Mouse (Mus musculus) embryonic stem cell, embryonic (primary cell): ENCODE data around the gene 4930512M02Rik.
"Not testable (repeated sequence)": the region's sequence is repeated elsewhere in the genome, so short reads cannot be mapped to it uniquely, and the experiment has no call there.

Experiments used
- CTCF ChIA-PET, 4 experiments: fragments of 300-600 bp in 2 of 4; fragments of 350-600 bp in 2 of 4; sonication (Branson Sonifier 250); formaldehyde crosslinking; loops; one replicate each; lab custom pipeline; 2022; ENCODE audit warnings: inconsistent platforms in 2 of 4; lab: Charles Lee
- POLR2A ChIA-PET, 4 experiments: fragments of 300-600 bp in 2 of 4; fragments of 350-600 bp in 2 of 4; sonication (Branson Sonifier 250); formaldehyde crosslinking; loops; one replicate each; lab custom pipeline; 2022; ENCODE audit warnings: antibody characterized with exemption in 4 of 4, inconsistent platforms in 1 of 4; lab: Charles Lee

4930512M02Rik gene

DNA sequence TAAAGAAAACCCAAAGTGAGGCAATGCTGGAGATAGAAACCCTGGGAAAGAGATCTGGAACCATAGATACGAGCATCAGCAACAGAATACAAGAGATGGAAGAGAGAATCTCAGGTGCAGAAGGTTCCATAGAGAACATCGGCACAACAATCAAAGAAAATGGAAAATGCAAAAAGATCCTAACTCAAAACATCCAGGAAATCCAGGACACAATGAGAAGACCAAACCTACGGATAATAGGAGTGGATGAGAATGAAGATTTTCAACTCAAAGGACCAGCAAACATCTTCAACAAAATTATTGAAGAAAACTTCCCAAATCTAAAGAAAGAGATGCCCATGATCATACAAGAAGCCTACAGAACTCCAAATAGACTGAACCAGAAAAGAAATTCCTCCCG is at the start of gene 4930512M02Rik:
Gene 4930512M02Rik (minus strand): TSS at position 101 of the 400 bp plus-strand sequence.
- POLR2A ChIA-PET, CTCF ChIA-PET: not testable (repeated sequence)

DNA sequence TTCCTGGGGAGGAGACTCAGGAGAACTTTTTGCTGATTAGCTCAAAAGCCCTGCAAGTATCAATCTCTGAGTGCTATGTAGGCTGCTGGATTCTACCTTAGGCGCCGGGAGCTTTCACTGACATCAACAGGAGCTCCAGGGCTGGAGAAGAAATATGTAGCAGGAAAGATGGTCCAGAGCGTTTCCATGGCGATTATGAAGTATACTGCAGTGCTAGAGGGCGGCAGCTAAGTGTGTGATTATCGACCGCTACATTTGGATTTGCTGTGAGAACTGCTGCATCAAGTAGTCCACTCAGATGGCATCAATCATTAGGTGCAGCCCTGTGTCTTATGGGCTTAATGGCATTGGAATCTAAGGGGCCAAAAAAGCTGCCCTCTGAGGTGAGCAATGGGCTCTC is 49.5 kb upstream of the 4930512M02Rik start:
- ChIA-PET CTCF (no interaction called here), POLR2A (interaction anchor here in 2 of 4 experiments (0.6 to 1.5 kb wide), 2 partner anchors 21 to 132 kb away, joined by 3 to 4 read pairs; no protein-coding TSS in a partner anchor)

DNA sequence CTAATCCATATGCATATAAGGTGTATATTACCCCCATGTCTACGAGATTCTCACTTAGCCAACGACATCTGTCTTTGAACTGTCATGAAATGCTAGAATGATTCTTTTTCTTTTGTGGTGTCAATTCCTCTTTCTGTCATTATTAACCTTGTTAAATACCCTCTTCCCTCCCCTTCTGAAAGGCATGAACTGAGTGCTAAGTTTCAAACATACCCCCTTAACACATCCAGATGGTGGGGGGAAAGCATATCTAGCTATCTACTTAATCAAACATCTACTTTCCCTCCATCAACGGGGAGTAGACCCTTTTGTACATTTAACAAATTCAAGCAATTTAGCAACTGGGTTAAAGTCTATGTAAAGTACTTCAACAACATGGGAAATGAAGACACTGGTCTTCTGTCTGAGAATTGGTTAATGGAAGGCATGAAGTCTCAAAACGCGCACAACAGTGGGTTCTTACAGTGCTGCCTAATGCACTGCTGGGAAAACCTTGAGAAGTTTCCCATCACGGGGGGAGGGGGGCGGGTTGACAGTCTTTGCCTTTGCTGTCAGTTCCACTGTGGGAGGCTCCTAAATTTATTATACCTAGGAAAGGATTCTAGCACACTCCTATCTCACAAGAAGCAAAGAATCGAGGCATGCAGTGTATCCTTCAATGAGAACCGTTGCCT is 48.6 kb upstream of the 4930512M02Rik start:
- POLR2A ChIA-PET = interaction anchor here in 2 of 4 experiments (0.6 to 1.5 kb wide), 2 partner anchors 22 to 133 kb away, joined by 3 to 4 read pairs; no protein-coding TSS in a partner anchor
- CTCF ChIA-PET = no interaction called here

DNA sequence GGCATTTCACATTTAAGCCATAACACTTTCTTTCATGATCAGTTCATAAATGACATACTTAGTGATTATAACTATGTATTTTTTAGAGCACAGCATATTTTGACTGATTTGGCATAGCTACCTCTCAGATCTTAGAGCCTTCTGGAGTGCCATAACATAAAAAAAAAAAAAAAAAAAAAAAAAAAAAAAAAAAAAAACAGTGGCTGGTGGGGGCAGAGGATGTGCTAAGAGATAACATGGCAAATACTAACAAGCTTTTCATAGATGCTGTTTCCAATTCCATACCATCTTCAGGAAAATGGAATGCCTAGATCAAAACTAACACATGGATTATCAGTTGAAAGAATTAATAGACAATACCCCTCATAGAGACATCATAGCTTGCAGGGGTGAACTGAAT is 47.4 kb upstream of the 4930512M02Rik start:
- CTCF ChIA-PET = interaction anchor here in 1 of 4 experiments (0.6 kb wide), 1 partner anchor 144 kb away, joined by 3 read pairs; no protein-coding TSS in a partner anchor
- POLR2A ChIA-PET = interaction anchor here in 1 of 4 experiments (0.6 kb wide), 1 partner anchor 164 kb away, joined by 3 read pairs; no protein-coding TSS in a partner anchor

DNA sequence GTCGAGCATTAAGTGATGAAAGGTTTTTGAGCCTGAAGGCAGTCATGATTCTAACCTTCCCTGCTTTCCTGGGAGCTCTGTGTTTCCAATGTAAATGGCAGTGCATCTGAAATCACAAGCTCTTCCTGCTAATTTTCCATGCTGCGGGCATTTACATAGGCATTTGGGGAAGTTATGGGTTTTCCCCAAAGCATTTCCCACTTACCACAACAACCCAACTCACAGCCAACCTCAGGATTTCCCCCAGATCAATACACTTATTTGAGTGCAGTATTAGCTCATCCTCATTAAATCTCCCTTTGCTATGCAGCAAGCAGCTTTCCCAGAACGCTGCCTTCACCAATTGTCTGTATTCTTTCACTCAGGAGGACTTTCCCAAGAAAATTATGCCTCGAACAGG is 45.3 kb upstream of the 4930512M02Rik start:
- ChIA-PET POLR2A (no interaction called here), CTCF (no interaction called here)

DNA sequence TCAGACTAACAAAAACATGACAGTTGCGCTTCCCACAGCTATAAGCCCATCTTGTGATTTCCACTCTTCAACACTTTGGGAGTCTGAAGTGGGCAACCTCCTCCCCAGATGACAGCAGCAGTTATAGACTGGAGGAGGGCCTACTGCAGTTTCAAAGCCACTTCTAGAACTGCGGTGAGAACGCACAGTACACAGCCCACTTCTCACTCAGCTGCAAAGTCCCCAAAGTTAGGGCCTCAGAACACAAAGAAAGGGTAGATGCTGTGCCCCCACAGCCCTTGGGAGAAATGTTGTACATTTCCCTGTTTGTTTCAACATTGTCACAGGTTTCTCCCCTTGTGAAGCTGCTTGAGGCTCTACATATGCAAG is 40.3 kb upstream of the 4930512M02Rik start:
- POLR2A ChIA-PET = no interaction called here
- CTCF ChIA-PET = no interaction called here

- POLR2A ChIA-PET = interaction anchor here in 1 of 4 experiments (0.7 kb wide), 1 partner anchor 134 kb away, joined by 4 read pairs; no protein-coding TSS in a partner anchor
- CTCF ChIA-PET = no interaction called here
Measured at GRCm38 (mm10) chr11:11667254-11667921, 39.8 kb upstream of the 4930512M02Rik start.

DNA sequence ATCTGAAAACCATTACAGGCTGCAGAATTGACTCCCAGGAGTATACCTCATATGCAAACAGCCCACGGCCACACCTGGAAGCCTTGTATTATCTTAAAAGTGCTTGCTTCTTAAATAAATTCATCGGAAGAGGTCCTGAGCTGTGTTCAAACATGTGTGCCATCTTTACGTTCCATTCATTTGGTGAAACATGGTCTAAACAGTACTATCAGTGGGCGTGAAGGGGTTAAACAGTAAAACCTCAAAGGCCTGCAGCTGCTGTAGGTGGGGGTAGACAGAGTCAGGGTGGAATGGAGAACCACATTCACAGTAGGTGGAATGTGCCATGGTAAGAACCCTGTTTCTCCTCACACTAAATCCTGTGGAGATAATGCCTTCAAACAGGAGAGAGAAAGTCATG is 33.0 kb upstream of the 4930512M02Rik start:
- ChIA-PET POLR2A (no interaction called here), CTCF (interaction anchor here in 1 of 4 experiments (1.7 kb wide), 1 partner anchor 128 kb away, joined by 4 read pairs; no protein-coding TSS in a partner anchor)

DNA sequence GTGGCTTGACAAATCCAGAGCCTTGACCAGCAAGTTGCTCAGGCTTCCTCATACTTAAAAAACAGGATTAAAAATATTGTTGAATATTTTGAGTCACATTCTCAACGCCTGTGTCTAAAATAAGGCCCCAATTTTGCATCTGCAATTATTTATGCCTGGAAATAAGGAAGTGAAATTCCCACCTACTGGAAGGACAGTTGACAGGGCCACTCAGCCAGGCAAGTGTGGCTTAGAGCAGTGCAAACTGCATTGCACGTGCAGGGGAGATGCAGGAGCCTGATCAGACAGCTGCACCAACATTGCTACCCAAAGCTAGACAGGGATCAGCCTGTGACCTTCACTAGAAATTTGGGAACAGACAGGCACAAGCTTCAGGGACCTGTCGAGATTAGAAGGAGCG is 31.2 kb upstream of the 4930512M02Rik start:
- CTCF ChIA-PET = no interaction called here
- POLR2A ChIA-PET = interaction anchor here in 1 of 4 experiments (0.6 kb wide), 1 partner anchor 154 kb away, joined by 4 read pairs; no protein-coding TSS in a partner anchor

- POLR2A ChIA-PET = no interaction called here
- CTCF ChIA-PET = no interaction called here
Measured at GRCm38 (mm10) chr11:11657634-11658033, 30.0 kb upstream of the 4930512M02Rik start.

DNA sequence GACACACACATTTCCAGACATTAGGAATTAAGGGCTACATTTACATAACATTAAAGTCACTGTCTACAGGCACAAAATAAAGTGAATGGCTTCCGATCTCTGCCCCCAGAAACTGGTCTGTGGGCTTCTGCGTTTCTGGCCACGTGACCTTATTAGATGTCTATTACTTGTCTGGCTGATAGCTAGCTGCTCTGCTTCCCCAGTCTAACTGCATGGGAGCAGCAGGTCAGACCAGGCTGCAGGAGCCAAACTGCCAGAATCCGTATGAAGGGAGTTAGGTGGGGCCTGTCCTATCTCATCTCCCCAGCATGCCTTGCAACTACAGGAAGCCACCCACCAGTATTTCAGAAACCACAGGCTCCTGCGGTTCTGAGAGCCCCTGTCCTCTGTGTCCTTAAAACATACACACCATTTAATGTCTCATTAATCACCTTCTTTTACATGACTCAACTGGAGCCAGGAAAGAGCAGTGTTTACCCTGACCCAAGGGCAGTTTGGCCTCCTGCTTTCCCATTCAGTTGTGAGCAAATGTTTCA is 29.4 kb upstream of the 4930512M02Rik start:
- CTCF ChIA-PET = interaction anchor here in 2 of 4 experiments (0.6 kb wide), 2 partner anchors 69 to 195 kb away, joined by 4 to 6 read pairs; partner anchors contain the start of genes Spata48 (in 1 of the 2) and Zpbp (in 1 of the 2)
- POLR2A ChIA-PET = interaction anchor here in 1 of 4 experiments (0.7 kb wide), 1 partner anchor 1197 kb away, joined by 5 read pairs; no protein-coding TSS in a partner anchor

DNA sequence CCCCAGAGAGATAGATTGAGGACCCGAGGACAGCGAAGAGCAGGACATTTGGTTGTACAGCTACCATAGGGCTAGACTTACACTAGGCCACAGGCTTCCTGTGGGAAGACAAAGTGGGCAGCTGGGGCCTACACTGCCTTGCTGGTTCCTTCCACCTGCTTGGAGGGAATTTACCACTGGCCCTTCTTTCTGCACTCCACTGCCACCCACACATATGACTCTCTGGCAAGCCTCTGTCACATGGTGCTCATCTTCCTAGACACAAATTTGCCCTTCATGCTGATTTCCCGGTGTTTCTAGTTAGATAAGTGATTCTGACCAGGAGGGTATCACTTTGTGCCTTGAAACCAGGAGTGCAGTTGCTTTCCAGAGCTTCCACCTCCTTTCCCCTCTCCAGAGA is 28.8 kb upstream of the 4930512M02Rik start:
- POLR2A ChIA-PET = interaction anchor here in 1 of 4 experiments (0.7 kb wide), 1 partner anchor 87 kb away, joined by 7 read pairs; no protein-coding TSS in a partner anchor
- CTCF ChIA-PET = interaction anchor here in 1 of 4 experiments (0.7 kb wide), 1 partner anchor 9 kb away, joined by 5 read pairs; no protein-coding TSS in a partner anchor

- POLR2A ChIA-PET = no interaction called here
Measured at GRCm38 (mm10) chr11:11644303-11644702, 16.7 kb upstream of the 4930512M02Rik start.

DNA sequence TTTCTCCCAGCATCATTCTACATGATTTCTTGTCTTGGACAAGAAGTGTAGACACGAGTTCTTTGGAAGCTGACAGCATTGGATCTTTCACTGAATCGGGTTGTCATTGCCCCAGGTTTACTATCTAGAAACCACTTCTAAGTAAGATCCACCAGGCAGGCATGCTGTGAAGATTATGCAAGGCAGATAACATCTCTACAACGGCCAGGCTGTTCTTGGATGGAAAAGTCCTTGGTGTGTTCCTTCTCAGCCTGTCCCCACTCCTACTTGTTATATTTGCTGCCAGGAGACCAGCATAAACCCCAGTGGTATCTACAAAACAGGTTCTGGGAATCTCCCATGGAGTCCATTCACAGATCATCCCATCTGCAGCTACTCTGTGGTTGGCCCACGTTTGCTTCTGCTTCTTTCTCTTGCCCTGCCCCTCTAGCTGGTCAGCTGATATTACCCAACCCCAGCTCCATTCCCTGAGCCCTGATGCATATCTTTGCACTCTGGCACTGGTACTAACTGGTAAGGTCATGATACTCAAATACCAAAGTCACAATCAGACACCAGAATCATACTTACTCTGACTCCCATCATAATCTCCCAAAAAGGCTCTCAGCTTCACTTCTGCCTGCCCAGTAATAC is 3.4 kb downstream of the 4930512M02Rik start:
- POLR2A ChIA-PET = no interaction called here
- CTCF ChIA-PET = no interaction called here

More at GRCm38 (mm10) chr11:11644303-11644702, 16.7 kb upstream of the 4930512M02Rik start:
- CTCF ChIA-PET = no interaction called here

DNA sequence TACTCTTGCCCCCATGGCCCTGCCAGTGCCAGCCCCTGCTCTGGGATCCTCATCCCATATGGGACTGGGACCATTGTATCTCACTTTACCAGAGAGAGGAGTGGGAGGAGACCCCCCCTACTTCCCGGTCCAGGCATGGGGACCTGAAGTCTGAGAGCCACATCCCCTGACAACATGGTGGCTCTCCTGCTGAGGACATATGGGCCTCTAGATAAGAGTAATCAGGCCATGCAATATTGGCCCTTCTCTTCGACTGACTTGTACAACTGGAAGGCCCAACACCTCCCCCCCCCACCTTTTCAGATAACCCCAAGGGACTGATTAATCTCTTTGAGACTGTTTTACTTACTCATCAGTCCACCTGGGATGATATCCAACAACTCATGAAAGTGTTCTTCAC is 18.4 kb downstream of the 4930512M02Rik start:
- POLR2A ChIA-PET = no interaction called here
- CTCF ChIA-PET = no interaction called here

GRCm38 (mm10) chr11:11587327-11587726 is 40.3 kb downstream of the 4930512M02Rik start:
- ChIA-PET POLR2A (no interaction called here), CTCF (no interaction called here)

DNA sequence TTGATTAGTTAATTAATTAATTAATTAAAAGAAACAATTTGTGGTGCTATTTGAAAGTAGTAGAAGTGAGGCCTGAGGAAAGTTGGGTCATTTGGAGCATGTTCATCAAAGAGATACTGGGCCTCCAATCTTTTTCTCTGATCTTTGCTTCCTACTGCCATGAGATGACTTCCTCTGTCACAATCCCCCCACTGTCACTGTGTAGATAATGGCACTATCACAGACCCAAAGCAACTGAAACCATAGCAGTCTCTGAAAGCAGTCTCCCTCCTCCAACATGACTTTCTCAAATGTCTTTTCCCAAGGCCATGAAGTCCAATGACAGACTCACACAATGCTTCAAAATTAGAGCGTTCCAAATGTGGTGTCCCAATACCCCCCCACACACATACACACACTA is 41.2 kb downstream of the 4930512M02Rik start:
- ChIA-PET POLR2A (interaction anchor here in 1 of 4 experiments (0.5 kb wide), 1 partner anchor 50 kb away, joined by 3 read pairs; no protein-coding TSS in a partner anchor), CTCF (no interaction called here)

GRCm38 (mm10) chr11:11573691-11574090 is 53.9 kb downstream of the 4930512M02Rik start:
- POLR2A ChIA-PET = no interaction called here
- CTCF ChIA-PET = interaction anchor here in 1 of 4 experiments (0.6 kb wide), 1 partner anchor 215 kb away, joined by 3 read pairs; no protein-coding TSS in a partner anchor

- CTCF ChIA-PET = interaction anchor here in 1 of 4 experiments (0.5 to 1.8 kb wide), 2 partner anchors 13 to 238 kb away, joined by 3 to 5 read pairs; no protein-coding TSS in a partner anchor
Measured at GRCm38 (mm10) chr11:11570747-11571146, 56.9 kb downstream of the 4930512M02Rik start.

More at GRCm38 (mm10) chr11:11570747-11571146, 56.9 kb downstream of the 4930512M02Rik start:
- POLR2A ChIA-PET = interaction anchor here in 1 of 4 experiments (1.3 kb wide), 1 partner anchor 199 kb away, joined by 3 read pairs; no protein-coding TSS in a partner anchor
